Mouse (Mus musculus): Measurements from ENCODE around the gene Sema5b. TPM values are rescaled to one million over a fixed set of nuclear protein-coding genes. Genes with fewer than 3 reads are reported as not detected.

The Sema5b gene
- polyA plus RNA-seq, 1 experiment from 2014 or later = 2.6 TPM

DNA sequence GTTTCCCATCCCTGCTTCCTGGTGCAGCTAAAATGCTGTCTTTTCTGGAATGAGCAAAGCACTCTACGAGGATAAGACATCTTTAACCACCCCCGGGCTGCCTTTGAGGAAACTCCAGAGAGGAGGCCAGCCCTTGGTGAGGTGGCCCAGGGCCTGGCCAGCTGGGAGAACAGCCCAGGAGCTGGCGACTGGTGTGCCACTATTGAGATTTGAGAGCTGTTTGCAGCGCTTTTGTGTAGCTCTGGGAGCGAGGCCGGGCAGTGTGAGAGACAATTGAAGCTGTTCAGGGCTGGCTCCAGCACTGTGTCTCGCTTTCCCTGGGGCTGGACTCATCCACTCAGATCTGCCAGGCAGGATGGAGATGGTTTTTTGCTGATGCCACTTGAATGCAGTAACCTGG is 40.4 kb downstream of the Sema5b start:
- H3K4me1 ChIP-seq (ENCODE audit: control insufficient read depth, insufficient read depth, low read length) = no peaks in the 10 kb centered on the region
- H3K27ac ChIP-seq (ENCODE audit: low read depth, low read length) = no peak overlapping the region
- WGBS (ENCODE audit: insufficient replicate concordance) = 59% methylated on average over 7 of the region's 7 CpGs
- ATAC-seq (replicated peaks; ENCODE audit: insufficient number of reproducible peaks, low FRiP score, low TSS enrichment) = no peak
- no peaks in the 10 kb centered on the region for H3K27me3 ChIP-seq (ENCODE audit: control insufficient read depth, insufficient read depth, low read length)
- H3K36me3 ChIP-seq (ENCODE audit: control insufficient read depth, insufficient read depth, low read length) = no peaks in the 10 kb centered on the region
- no peak overlapping the region for H3K4me3 ChIP-seq (ENCODE audit: low read depth, low read length)
- H3K9ac ChIP-seq (ENCODE audit: low read depth, low read length) = no peak overlapping the region
- no peak overlapping the region for H3K4me2 ChIP-seq
- no peaks in the 10 kb centered on the region for H3K9me3 ChIP-seq (replicated peaks; ENCODE audit: control insufficient read depth, low read length)

DNA sequence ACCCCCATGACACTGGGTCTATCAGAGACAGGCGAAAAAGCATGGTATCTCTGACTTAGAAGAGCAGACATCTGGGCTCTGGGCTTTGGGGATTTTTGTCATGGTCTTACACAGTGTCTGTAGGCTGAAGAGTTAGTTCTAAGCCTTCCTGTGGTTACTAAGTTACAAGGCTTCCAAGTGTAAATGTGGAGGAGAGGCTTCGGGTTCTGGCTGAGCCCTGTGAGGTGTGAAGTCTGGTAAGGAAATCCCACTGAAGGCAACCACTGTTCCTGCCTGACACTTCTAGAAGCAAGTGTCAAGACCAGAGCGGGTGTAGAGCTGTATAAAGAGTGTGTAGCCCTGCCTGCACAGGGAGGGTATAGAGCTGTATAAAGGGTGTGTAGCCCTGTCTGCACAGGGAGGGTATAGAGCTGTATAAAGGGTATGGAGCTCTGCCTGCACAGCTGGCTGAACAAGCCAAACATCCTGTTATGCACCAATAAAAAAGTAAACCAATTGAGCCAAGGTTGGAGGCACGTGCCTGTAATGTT is 42.7 kb downstream of the Sema5b start:
- Histone ChIP-seq H3K4me1 (ENCODE audit: control insufficient read depth, insufficient read depth, low read length) (peaks cover 8% of the 10 kb centered on the region), H3K4me2 (no peak overlapping the region), H3K9me3 (replicated peaks; ENCODE audit: control insufficient read depth, low read length) (no peaks in the 10 kb centered on the region), H3K4me3 (ENCODE audit: low read depth, low read length) (no peak overlapping the region), H3K9ac (ENCODE audit: low read depth, low read length) (no peak overlapping the region), H3K27ac (ENCODE audit: low read depth, low read length) (no peak overlapping the region), H3K36me3 (ENCODE audit: control insufficient read depth, insufficient read depth, low read length) (no peaks in the 10 kb centered on the region), H3K27me3 (ENCODE audit: control insufficient read depth, insufficient read depth, low read length) (peaks cover 4% of the 10 kb centered on the region)
- WGBS (ENCODE audit: insufficient replicate concordance) = 55% methylated on average over 4 of the region's 4 CpGs
- ATAC-seq (replicated peaks; ENCODE audit: insufficient number of reproducible peaks, low FRiP score, low TSS enrichment) = no peak

DNA sequence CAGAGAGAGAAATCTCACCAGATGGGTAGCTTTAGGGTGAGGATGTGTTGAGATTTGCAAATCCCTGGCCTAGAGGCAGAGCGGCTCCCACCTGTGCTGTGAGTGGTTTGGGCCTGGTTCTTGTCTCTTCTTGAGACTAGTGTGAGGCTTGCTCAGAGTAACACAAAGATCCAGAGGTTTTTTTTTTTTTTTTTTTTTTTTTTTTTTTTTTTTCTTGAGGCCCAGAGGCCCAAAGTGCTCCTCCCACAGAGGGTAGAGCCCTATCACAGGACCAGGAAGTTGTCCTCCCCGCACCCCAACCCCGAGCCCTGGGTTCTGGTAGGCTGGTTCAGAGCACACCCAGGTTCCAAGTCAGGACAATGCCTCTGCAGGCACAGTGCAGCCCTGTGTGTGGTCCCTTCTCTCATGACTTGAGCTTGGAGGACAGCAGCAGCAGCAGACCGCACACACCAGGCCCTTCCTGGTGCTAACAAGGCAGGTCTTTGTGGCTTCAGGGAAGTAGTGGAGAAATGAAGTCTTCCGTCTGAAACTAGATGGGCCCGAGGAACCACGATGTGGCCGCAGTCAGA is 44.3 kb downstream of the Sema5b start:
- no peak overlapping the region for H3K4me2 ChIP-seq
- peaks cover 9% of the 10 kb centered on the region for H3K27me3 ChIP-seq (ENCODE audit: control insufficient read depth, insufficient read depth, low read length)
- H3K9me3 ChIP-seq (replicated peaks; ENCODE audit: control insufficient read depth, low read length) = no peaks in the 10 kb centered on the region
- no peak for ATAC-seq (replicated peaks; ENCODE audit: insufficient number of reproducible peaks, low FRiP score, low TSS enrichment)
- H3K4me3 ChIP-seq (ENCODE audit: low read depth, low read length) = no peak overlapping the region
- no peak overlapping the region for H3K9ac ChIP-seq (ENCODE audit: low read depth, low read length)
- 68% methylated on average over 8 of the region's 8 CpGs for WGBS (ENCODE audit: insufficient replicate concordance)
- H3K27ac ChIP-seq (ENCODE audit: low read depth, low read length) = no peak overlapping the region
- H3K36me3 ChIP-seq (ENCODE audit: control insufficient read depth, insufficient read depth, low read length) = no peaks in the 10 kb centered on the region
- H3K4me1 ChIP-seq (ENCODE audit: control insufficient read depth, insufficient read depth, low read length) = peaks cover 11% of the 10 kb centered on the region

DNA sequence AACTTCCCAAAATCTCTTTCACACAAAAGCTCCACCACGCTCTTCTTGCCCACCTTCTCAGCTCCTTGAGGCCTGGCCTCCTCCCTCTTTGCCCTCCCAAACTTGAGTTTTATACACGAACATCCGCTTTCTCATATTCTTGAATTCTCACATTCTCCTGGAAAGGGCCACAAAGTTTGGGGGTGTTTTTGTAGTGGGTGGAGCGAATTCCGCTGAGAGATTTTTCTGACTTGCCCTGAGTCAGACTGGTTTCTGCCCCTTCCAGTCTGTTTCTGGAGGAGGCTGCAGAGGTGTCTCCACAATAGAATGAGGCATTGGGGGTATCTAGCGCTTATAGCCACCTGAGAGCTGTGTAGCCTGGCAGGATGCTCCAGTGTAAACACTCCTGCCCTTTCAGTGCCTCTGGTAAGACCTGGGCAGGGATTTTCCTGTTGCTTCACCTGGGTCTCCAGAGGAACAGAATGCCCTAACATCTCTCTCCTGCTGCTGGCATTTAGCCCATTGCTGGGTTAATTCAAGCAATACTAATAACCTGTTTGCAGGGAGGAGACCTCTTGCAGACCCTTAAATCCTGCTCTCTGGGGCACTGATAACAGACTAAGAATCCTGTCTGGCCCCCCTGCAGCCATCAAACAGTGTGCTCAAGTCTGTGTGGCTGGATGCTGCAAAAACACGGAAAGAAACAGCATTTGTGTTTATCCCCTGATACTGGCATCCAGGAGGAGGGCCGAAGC is 46.3 kb downstream of the Sema5b start:
- no peak for ATAC-seq (replicated peaks; ENCODE audit: insufficient number of reproducible peaks, low FRiP score, low TSS enrichment)
- H3K4me3 ChIP-seq (ENCODE audit: low read depth, low read length) = peak overlapping the region; percentile 30; the same call in 1 of the 2 replicates
- H3K27me3 ChIP-seq (ENCODE audit: control insufficient read depth, insufficient read depth, low read length) = peaks cover 19% of the 10 kb centered on the region

DNA sequence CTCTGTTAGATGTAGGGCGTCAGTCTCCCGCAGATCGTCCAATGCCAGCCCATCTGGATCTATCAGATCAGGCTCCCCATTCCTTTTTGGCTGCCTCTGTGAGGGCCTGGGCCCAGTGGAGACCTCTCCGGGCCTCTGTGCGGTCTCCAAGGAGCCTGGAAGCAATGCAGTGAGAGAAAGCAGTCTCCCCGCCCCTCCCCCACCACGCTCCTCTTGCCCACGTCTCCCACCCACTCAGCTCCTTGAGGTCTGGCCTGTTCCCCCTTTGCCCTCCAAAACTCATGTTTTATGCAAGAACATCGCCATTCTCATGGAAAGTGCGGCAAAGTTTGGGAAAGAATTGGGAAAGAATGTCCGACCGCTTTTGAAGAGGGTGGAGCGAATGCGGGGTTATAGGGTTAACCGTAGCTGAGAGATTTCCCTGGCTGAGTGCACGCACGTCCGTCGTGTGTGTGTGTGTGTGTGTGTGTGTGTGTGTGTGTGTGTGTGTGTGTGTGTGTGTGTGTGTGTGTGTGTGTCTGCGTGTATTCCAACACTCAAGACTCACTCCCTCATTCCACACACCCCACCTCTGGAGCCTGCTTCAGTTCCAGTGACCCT is 47.0 kb downstream of the Sema5b start:
- Histone ChIP-seq H3K4me2 (peak overlapping the region; percentile 62), H3K36me3 (ENCODE audit: control insufficient read depth, insufficient read depth, low read length) (no peaks in the 10 kb centered on the region), H3K4me3 (ENCODE audit: low read depth, low read length) (peak overlapping the region; percentile 30), H3K27ac (ENCODE audit: low read depth, low read length) (no peak overlapping the region), H3K4me1 (ENCODE audit: control insufficient read depth, insufficient read depth, low read length) (peaks cover 17% of the 10 kb centered on the region), H3K9ac (ENCODE audit: low read depth, low read length) (peak overlapping the region; percentile 29; the same call in 1 of the 2 replicates), H3K9me3 (replicated peaks; ENCODE audit: control insufficient read depth, low read length) (no peaks in the 10 kb centered on the region), H3K27me3 (ENCODE audit: control insufficient read depth, insufficient read depth, low read length) (peaks cover 19% of the 10 kb centered on the region)
- WGBS (ENCODE audit: insufficient replicate concordance) = 5% methylated on average over 20 of the region's 20 CpGs
- ATAC-seq (replicated peaks; ENCODE audit: insufficient number of reproducible peaks, low FRiP score, low TSS enrichment) = no peak

More for the DNA sequence above, 46.3 kb downstream of the Sema5b start:
- H3K27ac ChIP-seq (ENCODE audit: low read depth, low read length) = no peak overlapping the region
- H3K4me2 ChIP-seq = peak overlapping the region; percentile 62
- no peaks in the 10 kb centered on the region for H3K9me3 ChIP-seq (replicated peaks; ENCODE audit: control insufficient read depth, low read length)
- no peak overlapping the region for H3K9ac ChIP-seq (ENCODE audit: low read depth, low read length)
- 57% methylated on average over 8 of the region's 8 CpGs for WGBS (ENCODE audit: insufficient replicate concordance)
- H3K4me1 ChIP-seq (ENCODE audit: control insufficient read depth, insufficient read depth, low read length) = peaks cover 11% of the 10 kb centered on the region
- no peaks in the 10 kb centered on the region for H3K36me3 ChIP-seq (ENCODE audit: control insufficient read depth, insufficient read depth, low read length)

DNA sequence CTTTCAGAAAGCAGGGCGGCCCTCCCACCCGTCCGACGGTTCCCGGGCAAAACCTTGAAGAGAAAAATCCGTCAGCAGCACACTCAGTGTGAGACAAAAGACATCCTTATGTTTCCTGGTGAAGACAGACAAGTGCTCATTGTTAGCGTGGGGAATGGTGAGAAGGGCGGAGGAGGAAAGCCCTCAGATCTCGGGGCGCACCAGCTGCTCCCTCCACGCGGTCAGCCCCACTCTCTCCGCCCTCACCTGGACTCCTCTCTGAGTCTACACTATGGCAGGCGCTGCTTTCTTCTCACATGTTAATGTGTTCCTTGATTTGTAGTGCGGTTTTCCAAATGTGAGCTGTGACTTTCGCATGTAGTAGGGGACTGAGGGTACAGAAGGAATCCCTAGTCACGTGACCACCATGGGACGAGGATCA is 47.8 kb downstream of the Sema5b start:
- Histone ChIP-seq H3K4me2 (peak overlapping the region; percentile 43; the same call in 1 of the 2 replicates), H3K27ac (ENCODE audit: low read depth, low read length) (no peak overlapping the region), H3K4me3 (ENCODE audit: low read depth, low read length) (no peak overlapping the region), H3K4me1 (ENCODE audit: control insufficient read depth, insufficient read depth, low read length) (peaks cover 18% of the 10 kb centered on the region), H3K27me3 (ENCODE audit: control insufficient read depth, insufficient read depth, low read length) (peaks cover 19% of the 10 kb centered on the region), H3K9ac (ENCODE audit: low read depth, low read length) (no peak overlapping the region), H3K9me3 (replicated peaks; ENCODE audit: control insufficient read depth, low read length) (no peaks in the 10 kb centered on the region), H3K36me3 (ENCODE audit: control insufficient read depth, insufficient read depth, low read length) (no peaks in the 10 kb centered on the region)
- ATAC-seq (replicated peaks; ENCODE audit: insufficient number of reproducible peaks, low FRiP score, low TSS enrichment) = no peak
- 12% methylated on average over 18 of the region's 18 CpGs for WGBS (ENCODE audit: insufficient replicate concordance)

DNA sequence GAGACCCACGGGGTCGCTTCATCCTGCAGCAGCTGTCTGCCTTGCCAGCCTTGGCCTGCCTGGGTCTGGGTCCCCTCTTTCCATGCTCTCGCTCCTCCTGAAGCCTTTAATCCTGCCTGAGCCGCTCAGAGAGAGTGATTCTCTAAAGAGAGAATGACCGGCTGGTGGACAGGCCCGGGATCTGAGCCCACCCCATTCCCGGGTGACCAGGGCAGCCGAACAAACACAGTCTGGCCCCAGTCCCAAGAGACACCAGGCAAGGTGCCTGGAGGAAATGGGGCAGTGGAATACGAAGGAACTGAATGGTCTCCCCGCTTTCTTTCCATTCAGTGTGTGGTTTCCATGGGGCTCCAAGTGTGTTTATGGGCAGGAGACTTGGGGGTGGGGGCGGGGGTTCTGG is 50.8 kb downstream of the Sema5b start:
- H3K36me3 ChIP-seq (ENCODE audit: control insufficient read depth, insufficient read depth, low read length) = no peaks in the 10 kb centered on the region
- H3K4me3 ChIP-seq (ENCODE audit: low read depth, low read length) = no peak overlapping the region
- H3K27ac ChIP-seq (ENCODE audit: low read depth, low read length) = no peak overlapping the region
- WGBS (ENCODE audit: insufficient replicate concordance) = 28% methylated on average over 11 of the region's 11 CpGs
- H3K9ac ChIP-seq (ENCODE audit: low read depth, low read length) = no peak overlapping the region
- no peak for ATAC-seq (replicated peaks; ENCODE audit: insufficient number of reproducible peaks, low FRiP score, low TSS enrichment)
- H3K4me1 ChIP-seq (ENCODE audit: control insufficient read depth, insufficient read depth, low read length) = peaks cover 20% of the 10 kb centered on the region
- no peaks in the 10 kb centered on the region for H3K9me3 ChIP-seq (replicated peaks; ENCODE audit: control insufficient read depth, low read length)
- H3K27me3 ChIP-seq (ENCODE audit: control insufficient read depth, insufficient read depth, low read length) = peaks cover 22% of the 10 kb centered on the region
- H3K4me2 ChIP-seq = no peak overlapping the region

DNA sequence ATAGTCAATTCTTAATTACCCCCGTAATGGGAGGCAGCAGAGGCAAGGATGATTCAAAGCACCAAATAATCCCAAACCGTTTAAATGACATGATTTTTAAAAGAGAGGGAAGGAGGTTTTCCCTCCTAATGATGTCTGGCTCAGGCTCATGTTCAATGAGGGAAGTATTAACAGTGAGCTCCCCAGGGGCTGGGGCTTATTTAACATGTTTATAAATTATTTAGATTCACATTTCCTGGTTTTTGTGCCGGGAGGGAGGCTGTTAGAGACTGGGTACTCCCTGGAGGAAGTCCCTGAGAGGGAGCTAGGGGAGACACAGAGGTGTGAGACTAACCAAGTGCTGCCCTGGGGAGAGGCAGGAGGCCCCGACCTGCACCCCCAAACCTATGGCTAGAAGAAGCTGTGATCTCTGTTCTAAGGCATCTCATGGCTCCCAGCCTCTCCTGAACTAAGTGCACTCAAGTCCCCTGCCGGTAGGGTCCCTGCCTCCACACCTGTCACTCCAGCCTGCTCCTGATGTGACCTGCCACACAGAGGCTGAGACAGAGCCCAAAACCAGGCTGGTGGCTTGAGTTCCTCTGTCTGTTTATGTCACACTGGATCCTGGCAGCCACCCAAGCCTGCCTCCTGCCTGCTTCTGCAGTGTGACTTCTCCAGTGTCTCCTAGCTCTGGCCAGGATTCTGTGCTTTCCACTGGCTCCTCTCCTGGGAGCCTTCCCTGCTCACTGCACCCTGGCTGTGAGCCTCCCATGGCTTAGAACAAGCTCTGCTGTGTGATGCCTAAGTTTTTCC is 51.5 kb downstream of the Sema5b start:
- Histone ChIP-seq H3K9me3 (replicated peaks; ENCODE audit: control insufficient read depth, low read length) (no peaks in the 10 kb centered on the region), H3K4me3 (ENCODE audit: low read depth, low read length) (no peak overlapping the region), H3K4me1 (ENCODE audit: control insufficient read depth, insufficient read depth, low read length) (peaks cover 20% of the 10 kb centered on the region), H3K27ac (ENCODE audit: low read depth, low read length) (no peak overlapping the region), H3K9ac (ENCODE audit: low read depth, low read length) (no peak overlapping the region), H3K4me2 (no peak overlapping the region), H3K27me3 (ENCODE audit: control insufficient read depth, insufficient read depth, low read length) (peaks cover 20% of the 10 kb centered on the region), H3K36me3 (ENCODE audit: control insufficient read depth, insufficient read depth, low read length) (no peaks in the 10 kb centered on the region)
- WGBS (ENCODE audit: insufficient replicate concordance) = 26% methylated on average over 5 of the region's 5 CpGs
- ATAC-seq (replicated peaks; ENCODE audit: insufficient number of reproducible peaks, low FRiP score, low TSS enrichment) = no peak

Data from heart, embryonic 11.5 days (tissue).